Mouse (Mus musculus) heart, postnatal 25 days (tissue): ENCODE data around the gene Gh. TPM values are rescaled to one million over a fixed set of nuclear protein-coding genes. Genes with fewer than 3 reads are reported as not detected.

Source experiments
- DNase-seq: peaks from one replicate; pipeline ENCODE4 v3.0.0; 2022; ENCODE audit warnings: low spot score
- intact Hi-C: fragments of 180-260 bp; cut with DNase I; formaldehyde crosslinking; loops from one replicate; pipeline ENCODE4 v1.15.1; 2025
- total RNA-seq, 2 experiments: library from RNA; stranded (reverse); gene quantifications; 2 replicates each; pipeline ENCODE4 v1.2.3; 2021

Gene Gh
- total RNA-seq, 2 experiments from 2014 or later = not detected

- no peak for DNase-seq
- intact Hi-C loops = no loop called here
Observed at GRCm38 (mm10) chr11:106314333-106314812, 12.7 kb upstream of the Gh start, which contains the start of gene Cd79b. Gene Cd79b, minus strand, starts transcription at chr11:106314762.

GRCm38 (mm10) chr11:106313533-106313932 lies 11.9 kb upstream of the Gh start:
- no peak for DNase-seq
- intact Hi-C loops = no loop called here

DNA sequence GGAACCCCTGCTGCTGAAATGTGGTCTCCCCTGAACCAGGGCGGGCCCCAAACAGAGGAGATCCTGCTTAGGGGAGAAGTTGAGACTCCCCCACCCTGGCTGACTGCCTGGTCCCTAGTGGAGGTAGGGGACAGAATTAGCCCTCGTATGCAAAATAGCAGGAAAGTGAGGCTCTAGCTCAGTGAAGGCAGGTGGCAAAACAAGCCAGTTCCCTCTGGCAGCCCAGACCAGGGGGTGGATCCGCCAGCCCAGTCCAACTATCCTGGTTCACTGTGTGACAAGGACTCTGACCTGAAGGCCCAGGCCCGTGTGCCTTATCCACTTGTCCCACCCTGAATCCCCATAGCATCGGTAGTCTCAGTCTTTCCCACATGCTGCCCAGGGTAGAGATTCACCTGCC lies 8.5 kb upstream of the Gh start:
- DNase-seq = no peak
- intact Hi-C loops = no loop called here

DNA sequence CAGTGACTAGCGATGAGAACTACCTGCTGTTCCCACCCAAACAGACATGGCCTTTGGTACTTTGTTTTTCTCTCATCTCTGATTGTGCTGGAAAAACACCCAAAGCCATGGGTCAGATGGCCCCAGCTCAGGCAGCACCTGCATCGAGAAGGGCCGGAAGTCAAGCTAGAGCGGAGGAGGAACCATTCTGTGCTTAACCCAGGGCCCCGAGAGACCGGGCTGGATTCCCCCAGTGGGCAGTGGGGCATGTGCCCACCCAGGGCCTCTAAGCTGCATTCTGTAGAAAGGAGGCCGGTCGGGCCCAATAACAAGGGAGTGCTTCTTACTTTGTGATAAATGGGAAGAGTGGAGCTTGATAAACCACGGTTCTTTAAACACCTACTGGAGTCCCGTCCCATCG lies 6.5 kb upstream of the Gh start:
- intact Hi-C loops = no loop called here
- DNase-seq = no peak

DNA sequence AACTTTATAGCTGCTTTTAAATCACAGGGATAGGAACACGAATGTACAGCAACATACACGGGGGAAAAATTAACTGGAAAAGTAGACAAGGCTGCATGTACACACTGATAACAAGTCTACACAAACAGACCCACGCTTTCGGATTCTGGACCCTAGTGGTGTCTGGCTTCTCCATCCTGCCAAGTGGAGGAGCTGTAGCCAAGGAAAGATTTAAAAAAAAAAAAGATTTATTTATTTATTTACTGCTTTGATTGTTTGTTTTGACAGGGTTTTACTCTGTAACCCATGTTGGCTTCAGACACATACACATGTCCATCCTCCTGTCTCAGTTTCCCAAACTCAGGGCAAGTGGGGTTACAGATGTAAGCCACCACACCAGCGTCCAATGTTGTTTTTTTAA lies 5.8 kb upstream of the Gh start:
- intact Hi-C loops = no loop called here
- DNase-seq = no peak

GRCm38 (mm10) chr11:106306758-106307157 lies 5.1 kb upstream of the Gh start:
- DNase-seq = no peak
- intact Hi-C loops = no loop called here

DNA sequence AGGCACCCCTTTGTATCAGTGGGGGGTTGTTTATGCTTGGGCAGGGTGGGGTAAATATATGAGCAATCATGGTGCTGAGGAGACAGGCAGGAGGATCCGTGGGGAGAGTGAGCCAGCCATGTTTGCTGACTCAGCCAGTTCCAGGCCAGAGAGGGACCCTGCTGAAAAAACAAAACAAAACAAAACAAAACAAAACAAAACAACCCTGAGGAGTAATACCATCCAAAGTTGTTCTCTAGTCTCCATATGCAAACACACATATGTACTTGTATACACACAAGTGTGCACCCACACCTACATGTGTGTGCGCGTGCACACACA lies 4.4 kb upstream of the Gh start:
- intact Hi-C loops = no loop called here
- no peak for DNase-seq

DNA sequence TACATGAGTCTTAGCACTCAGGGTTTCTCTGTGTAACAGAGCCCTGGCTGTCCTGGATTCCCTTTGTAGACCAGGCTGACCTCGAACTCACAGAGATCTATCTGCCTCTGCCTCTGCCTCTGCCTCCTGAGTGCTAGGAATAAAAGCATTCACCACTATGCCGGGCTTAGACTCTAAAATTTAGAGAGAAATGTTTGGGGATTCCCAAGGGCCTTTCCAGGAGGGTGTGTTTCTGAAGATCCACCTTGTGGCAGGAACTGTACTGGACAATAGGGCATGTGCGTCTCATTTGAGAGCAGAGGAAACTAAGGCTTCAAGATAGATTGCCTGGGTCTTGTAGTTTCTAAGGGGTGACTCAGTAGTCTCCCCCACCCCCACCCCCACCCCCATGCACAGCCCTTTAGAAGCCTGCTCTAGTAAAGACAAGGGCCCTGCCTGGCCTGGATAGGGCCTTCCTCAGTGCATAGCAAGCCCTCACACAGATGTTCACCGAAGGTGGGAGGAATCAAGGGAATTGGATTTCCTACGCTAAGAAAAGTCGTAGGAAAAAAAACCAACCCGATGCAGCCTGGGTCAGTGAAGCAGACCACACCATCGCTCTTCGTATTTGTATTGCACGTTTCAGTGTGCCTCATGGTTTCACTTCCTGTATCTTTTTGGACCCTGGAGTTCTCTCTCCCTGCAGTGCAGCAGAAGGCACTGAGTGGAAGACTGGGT lies 3.8 kb upstream of the Gh start:
- intact Hi-C loops = no loop called here
- no peak for DNase-seq

DNA sequence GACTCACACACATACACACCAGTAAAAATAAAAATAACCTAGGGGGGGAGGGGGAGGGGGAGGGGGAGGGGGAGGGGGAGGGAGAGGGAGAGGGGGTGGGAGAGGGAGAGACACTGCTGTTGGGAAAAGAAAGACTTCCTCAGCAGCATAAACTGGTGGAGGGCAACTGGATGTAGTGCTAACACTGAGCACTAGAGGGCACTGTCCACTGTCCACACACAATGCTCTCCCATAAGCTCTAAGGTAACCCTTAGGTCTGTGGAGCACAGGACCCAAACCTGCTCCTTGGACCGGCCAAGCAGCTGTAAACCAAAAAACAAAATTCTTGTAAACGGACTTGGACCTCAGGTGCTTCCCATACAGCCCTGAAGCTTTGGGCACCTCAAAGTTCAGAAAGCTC lies 969 bp upstream of the Gh start:
- no peak for DNase-seq
- intact Hi-C loops = loop anchor here (2.0 kb wide), 3 partner anchors 22 to 90 kb away; no protein-coding TSS in a partner anchor

DNA sequence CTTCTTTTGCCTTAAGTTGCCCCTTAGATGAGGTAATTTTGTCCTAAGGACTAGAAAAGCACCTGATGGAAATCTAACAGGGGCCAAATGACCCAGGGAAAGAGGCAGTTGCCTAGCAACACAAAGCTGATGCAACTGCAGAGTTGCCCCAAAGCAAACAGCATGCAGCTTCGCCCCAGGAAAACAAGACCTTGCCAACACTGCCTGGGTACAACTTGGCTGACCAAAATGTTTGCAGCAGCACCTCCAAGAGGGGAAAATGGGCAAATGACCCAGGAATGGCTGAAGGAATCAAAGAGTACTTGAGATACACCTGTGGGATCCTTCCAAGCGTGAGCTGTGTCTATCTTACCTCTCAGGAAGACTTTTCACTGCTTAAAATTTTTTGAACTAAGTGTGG lies 9.8 kb downstream of the Gh start:
- intact Hi-C loops = no loop called here

DNA sequence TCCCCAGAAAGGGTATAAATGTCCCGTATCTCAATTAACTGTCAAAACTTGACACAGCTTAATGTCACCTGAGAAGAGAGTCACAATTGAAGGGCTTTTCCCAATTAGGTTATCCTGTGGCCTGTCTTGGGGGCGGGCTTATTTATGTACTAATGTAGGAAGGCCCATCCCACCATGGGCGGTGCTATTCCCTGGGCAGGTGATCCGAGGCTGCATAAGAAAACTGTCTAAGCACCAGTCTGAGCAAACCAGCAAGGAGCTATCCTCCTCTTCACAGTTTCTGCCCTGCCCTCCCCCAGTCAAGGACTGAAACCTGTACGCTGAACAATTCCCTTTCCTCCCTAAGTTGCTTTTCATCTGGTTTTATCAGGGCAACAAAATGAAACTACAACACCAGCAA lies 11.3 kb downstream of the Gh start:
- intact Hi-C loops = no loop called here
- DNase-seq = no peak

More for the DNA sequence above, 9.8 kb downstream of the Gh start:
- DNase-seq = no peak

DNA sequence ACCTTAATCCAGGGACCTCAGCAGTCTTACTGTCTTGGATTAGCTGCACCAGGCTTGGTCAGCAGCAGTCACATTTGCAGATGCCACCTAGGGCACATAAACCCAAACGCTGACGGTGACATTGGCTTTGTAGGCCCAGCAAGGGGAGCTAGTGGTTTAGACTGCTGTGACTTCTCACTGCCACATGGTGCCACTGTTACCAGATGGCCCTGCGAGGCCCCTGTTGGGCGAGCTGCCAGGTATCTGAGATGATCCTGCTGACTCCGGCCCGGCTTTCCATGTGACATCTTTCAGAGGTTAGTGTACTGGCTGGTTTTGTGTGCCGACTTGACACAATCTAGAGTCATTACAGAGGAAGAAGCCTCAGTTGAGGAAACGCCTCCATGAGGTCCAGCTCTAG lies 12.3 kb downstream of the Gh start:
- DNase-seq = no peak
- intact Hi-C loops = no loop called here

DNA sequence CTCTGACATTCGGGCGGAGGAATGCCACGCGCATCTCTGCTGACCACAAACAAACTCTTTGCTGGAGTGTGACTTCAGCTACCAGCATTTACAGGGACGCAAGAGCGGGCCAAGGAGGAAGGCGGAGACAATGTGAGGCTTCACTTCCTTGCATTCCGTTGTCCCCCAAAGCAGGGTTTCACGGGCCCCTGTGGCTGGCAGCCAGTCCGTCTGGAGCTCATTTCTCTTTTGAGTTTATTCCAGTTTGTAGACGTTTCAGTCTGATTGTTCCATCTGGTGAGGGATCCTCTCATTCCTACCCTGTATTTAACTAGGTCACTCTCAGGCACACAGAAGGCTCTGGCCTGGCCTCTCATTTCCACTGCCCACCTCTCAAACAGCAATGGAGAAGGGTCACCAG lies 14.7 kb downstream of the Gh start:
- no peak for DNase-seq
- intact Hi-C loops = no loop called here

DNA sequence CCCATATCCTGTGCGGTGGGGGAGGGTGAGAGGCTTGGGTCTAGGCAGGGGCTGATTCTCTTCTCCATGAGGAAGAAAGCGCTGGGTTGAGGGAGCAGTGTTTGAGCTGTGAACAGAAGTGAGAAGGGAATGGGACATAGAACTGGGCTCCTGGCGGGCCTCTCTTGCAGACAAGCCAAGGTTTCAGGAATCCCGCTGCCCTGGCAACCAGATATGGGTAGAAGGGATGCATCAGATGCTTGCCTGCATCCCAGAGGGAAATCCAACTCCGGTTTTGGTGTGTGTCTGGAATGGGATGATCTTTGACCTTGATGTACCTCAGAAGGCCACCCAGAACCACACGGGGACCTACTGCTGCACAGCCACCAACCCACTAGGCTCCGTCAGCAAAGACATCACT lies 15.5 kb downstream of the Gh start:
- DNase-seq = no peak
- intact Hi-C loops = no loop called here

- intact Hi-C loops = no loop called here
Observed at GRCm38 (mm10) chr11:106284126-106284525, 17.5 kb downstream of the Gh start.

DNA sequence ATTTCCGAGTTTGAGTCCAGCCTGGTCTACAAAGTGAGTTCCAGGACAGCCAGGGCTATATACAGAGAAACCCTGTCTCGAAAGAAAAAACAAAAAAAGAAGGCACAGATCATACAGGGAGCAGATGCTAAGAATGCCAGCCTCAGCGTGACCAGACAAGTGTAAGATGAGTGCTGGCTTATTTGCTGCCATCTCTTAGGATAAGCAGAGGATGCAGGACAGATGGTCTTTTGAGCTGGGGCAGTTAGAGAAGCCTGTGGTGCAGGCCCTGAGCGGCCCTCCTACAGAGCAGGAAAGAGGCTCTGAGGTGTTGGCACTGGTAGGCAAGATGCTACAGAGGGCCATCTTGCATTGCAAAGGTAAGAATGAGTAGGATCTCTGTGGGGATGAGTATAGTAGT lies 18.3 kb downstream of the Gh start:
- intact Hi-C loops = no loop called here
- no peak for DNase-seq

More at GRCm38 (mm10) chr11:106284126-106284525, 17.5 kb downstream of the Gh start:
- no peak for DNase-seq

GRCm38 (mm10) chr11:106282452-106282851 lies 19.2 kb downstream of the Gh start:
- no peak for DNase-seq
- intact Hi-C loops = no loop called here

DNA sequence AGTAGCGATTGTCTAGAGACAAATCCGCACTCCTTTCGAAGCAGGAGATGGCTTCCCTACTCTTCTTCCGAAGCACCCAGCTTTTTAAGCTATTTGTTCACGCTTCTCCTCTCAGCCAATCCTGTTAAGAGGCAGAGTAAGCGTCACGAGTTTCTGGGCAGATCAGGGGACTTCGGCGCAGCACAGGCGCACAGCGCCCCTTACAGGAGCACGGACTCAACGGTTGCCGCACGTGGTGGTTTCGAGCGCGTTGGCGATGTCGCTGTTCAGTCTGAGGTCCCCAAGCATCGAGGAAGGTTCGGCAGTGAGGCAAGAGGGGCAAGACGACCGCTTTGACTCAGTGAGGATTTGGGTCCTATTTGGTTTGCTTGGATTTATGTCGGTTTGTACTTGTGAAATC lies 25.2 kb downstream of the Gh start, which contains the start of gene Tcam1:
Tcam1 (plus strand) TSS at position 219 of the 400 bp plus-strand sequence.
- intact Hi-C loops = loop anchor here (10.0 kb wide), 2 partner anchors 218 to 338 kb away; partner anchors contain the start of gene Tex2
- peak; percentile 80 for DNase-seq

DNA sequence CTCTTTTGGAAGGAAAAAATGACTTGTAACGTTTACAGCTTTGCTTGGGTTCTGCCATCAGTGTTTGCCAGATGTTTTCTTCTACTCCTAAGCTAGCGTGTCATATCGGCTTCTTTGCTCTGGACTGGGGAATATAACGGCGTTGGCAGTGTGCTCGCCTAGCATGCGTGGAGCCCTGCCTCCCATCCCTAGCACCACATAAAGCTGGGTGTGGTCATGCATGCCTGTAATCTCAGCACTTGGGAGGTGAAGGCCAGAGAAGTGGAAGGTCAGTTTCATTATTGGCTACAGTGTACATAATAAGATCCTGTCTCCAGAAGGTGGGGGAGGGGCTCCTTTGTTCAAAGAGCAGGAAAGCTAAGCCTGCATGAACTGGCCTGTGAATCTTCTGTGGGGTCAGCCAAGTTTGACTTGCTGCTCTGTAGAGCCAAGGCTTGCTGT lies 26.7 kb downstream of the Gh start:
- intact Hi-C loops = loop anchor here (10.0 kb wide), 2 partner anchors 220 to 340 kb away; partner anchors contain the start of gene Tex2
- no peak for DNase-seq

DNA sequence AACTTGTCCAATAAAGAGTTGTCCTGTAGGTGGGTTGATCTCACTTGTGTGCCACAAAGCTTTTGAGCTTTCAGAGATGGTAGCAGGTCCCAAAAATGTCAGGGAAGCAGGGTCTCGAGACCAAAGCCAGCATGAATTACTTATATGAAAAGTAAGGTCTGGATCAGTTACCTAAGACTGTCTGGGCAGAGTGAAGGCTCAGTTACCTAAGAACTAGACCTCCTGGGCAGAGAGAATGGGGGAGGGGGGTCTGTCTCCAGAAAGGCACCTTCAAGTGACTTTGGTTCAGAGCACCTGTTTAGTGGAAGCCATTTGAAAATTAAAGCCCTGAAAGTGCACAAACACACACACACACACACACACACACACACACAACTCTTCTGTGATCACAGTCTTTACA lies 27.3 kb downstream of the Gh start:
- DNase-seq = no peak
- intact Hi-C loops = loop anchor here (10.0 kb wide), 2 partner anchors 220 to 340 kb away; partner anchors contain the start of gene Tex2

DNA sequence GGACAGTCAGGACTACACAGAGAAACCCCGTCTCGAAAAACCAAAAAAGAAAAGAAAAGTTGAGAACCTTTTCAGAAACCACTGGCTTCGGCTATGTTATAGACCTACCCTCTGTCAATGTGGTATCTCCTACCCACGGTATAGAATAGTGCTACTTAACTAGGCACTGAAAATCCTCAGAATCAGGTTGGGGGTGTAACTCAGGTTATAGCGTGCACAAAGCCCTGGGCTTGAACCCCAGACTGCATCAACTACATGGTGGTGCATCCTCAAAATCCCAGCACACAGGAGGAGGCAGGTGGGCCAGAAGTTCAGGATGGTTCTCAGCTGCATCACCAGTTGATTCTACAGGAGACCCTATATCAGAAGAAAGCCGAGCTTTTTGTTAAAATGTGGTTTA lies 27.9 kb downstream of the Gh start:
- DNase-seq = no peak
- intact Hi-C loops = loop anchor here (2.0 to 10.0 kb wide), 4 partner anchors 17 to 341 kb away; partner anchors contain the start of genes Ccdc47, Ddx42, Ftsj3 and Psmc5

DNA sequence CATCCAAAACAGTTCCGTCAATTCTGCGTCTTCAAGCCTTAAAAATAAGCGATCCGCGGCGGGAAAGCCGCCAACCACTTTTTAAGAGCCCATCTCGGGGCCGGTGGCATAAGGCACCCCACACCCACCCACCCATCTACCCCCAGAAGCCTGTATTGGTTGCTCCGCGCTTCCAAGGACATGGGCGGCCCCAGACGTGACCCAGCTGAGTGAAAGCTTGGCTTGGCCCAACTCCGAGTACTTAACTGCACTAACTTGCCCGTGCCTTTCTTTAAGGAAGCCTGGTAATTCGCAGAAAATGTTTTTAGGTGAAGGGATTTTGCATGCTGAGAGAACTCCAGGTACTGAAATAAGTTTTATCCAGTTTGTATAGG lies 28.4 kb downstream of the Gh start:
- intact Hi-C loops = loop anchor here (2.0 to 10.0 kb wide), 4 partner anchors 16 to 342 kb away; partner anchors contain the start of genes Ccdc47, Ddx42, Ftsj3 and Psmc5
- no peak for DNase-seq
